Mouse (Mus musculus) left cerebral cortex, postnatal 4 days (tissue): ENCODE measurements around the gene Nipbl. TPM values are rescaled to one million over a fixed set of nuclear protein-coding genes. Genes with fewer than 3 reads are reported as not detected.
"Not testable (repeated sequence)": the region's sequence is repeated elsewhere in the genome, so short reads cannot be mapped to it uniquely, and the experiment has no call there.

ENCODE experiments used
- DNase-seq: peaks from one replicate; pipeline ENCODE4 v3.0.0-alpha.2; 2022
- intact Hi-C: fragments of 180-260 bp; cut with DNase I; formaldehyde crosslinking; loops from one replicate; pipeline ENCODE4 v1.15.1; 2025
- total RNA-seq, 2 experiments: library from RNA; stranded (reverse); gene quantifications; 2 replicates each; pipeline ENCODE4 v1.2.3; 2021

The Nipbl gene
- total RNA-seq: 10 to 100 TPM; 42.5 to 44.9 TPM

GRCm38 (mm10) chr15:8443926-8444889, at the start of gene Nipbl:
Gene Nipbl, minus strand, starts transcription at chr15:8444463.
- DNase-seq: peak; percentile 92
- intact Hi-C loops: loop anchor here (10.0 kb wide), 1 partner anchor 59 kb away; no protein-coding TSS in a partner anchor

GRCm38 (mm10) chr15:8485261-8485660, 41.0 kb upstream of the Nipbl start:
- no peak for DNase-seq
- intact Hi-C loops: no loop called here

- DNase-seq: no peak
These were observed 24.8 kb upstream of the Nipbl start for GRCm38 (mm10) chr15:8469006-8469575.

GRCm38 (mm10) chr15:8463521-8463920, 19.3 kb upstream of the Nipbl start:
- intact Hi-C loops: no loop called here
- no peak for DNase-seq

More at GRCm38 (mm10) chr15:8469006-8469575, 24.8 kb upstream of the Nipbl start:
- intact Hi-C loops: no loop called here

- DNase-seq: no peak
- intact Hi-C loops: no loop called here
These were observed 18.5 kb upstream of the Nipbl start for GRCm38 (mm10) chr15:8462780-8463179.

- no peak for DNase-seq
- intact Hi-C loops: no loop called here
These were observed 16.6 kb upstream of the Nipbl start for GRCm38 (mm10) chr15:8460871-8461270.

- intact Hi-C loops: no loop called here
- no peak for DNase-seq
These were observed 15.7 kb upstream of the Nipbl start for GRCm38 (mm10) chr15:8459979-8460378.

GRCm38 (mm10) chr15:8456223-8456622, 12.0 kb upstream of the Nipbl start:
- DNase-seq, intact Hi-C loops: not testable (repeated sequence)

GRCm38 (mm10) chr15:8455486-8455885, 11.2 kb upstream of the Nipbl start:
- intact Hi-C loops: no loop called here
- DNase-seq: no peak

GRCm38 (mm10) chr15:8451071-8451470, 6.8 kb upstream of the Nipbl start:
- no peak for DNase-seq
- intact Hi-C loops: no loop called here

GRCm38 (mm10) chr15:8447193-8447767, 3.0 kb upstream of the Nipbl start:
- intact Hi-C loops: loop anchor here (5.0 to 10.0 kb wide), 2 partner anchors 62 to 140 kb away; no protein-coding TSS in a partner anchor
- DNase-seq: no peak

- intact Hi-C loops: loop anchor here (5.0 to 10.0 kb wide), 2 partner anchors 62 to 141 kb away; no protein-coding TSS in a partner anchor
These were observed 2.2 kb upstream of the Nipbl start for GRCm38 (mm10) chr15:8446435-8446834.

GRCm38 (mm10) chr15:8445951-8446419, 1.7 kb upstream of the Nipbl start:
- intact Hi-C loops: loop anchor here (5.0 to 10.0 kb wide), 2 partner anchors 61 to 141 kb away; no protein-coding TSS in a partner anchor
- peak; percentile 21 for DNase-seq

More at GRCm38 (mm10) chr15:8446435-8446834, 2.2 kb upstream of the Nipbl start:
- peak; percentile 21 for DNase-seq

GRCm38 (mm10) chr15:8444890-8445597, 781 bp upstream of the Nipbl start:
- intact Hi-C loops: loop anchor here (5.0 to 10.0 kb wide), 2 partner anchors 60 to 142 kb away; no protein-coding TSS in a partner anchor
- DNase-seq: peak; percentile 85

GRCm38 (mm10) chr15:8443168-8443925, 916 bp downstream of the Nipbl start:
- DNase-seq: peak; percentile 62
- intact Hi-C loops: loop anchor here (10.0 kb wide), 1 partner anchor 59 kb away; no protein-coding TSS in a partner anchor

- intact Hi-C loops: loop anchor here (10.0 kb wide), 1 partner anchor 58 kb away; no protein-coding TSS in a partner anchor
- no peak for DNase-seq
These were observed 1.5 kb downstream of the Nipbl start for GRCm38 (mm10) chr15:8442761-8443160.

GRCm38 (mm10) chr15:8442156-8442555, 2.1 kb downstream of the Nipbl start:
- intact Hi-C loops: loop anchor here (10.0 kb wide), 1 partner anchor 57 kb away; no protein-coding TSS in a partner anchor
- DNase-seq: peak; percentile 9

- DNase-seq: no peak
- intact Hi-C loops: no loop called here
These were observed 10.9 kb downstream of the Nipbl start for GRCm38 (mm10) chr15:8433239-8433947.

- intact Hi-C loops: no loop called here
- no peak for DNase-seq
These were observed 11.7 kb downstream of the Nipbl start for GRCm38 (mm10) chr15:8432534-8432933.
